10 mouse cellular contexts compared by ENCODE assay signal in genomic region chr15:84351915-84352844, GRCm38 (mm10). TPM values are rescaled to one million over a fixed set of nuclear protein-coding genes. Genes with fewer than 3 reads are reported as not detected.
DNase-seq lines count a peak whose midpoint lies in the region; ATAC-seq and TF ChIP-seq lines count a peak whose summit lies in the region.
"Had no signal": no experiment of that assay in that cellular context is flagged by ENCODE, and none has a peak within 500 bp of the region (broad histone marks: within the 10 kb centered on the region; RNA-seq: fewer than 3 reads in every experiment).

No protein-coding gene starts in this region.

- no peak overlapping the region for H3K4me3 ChIP-seq in olfactory bulb, adult 2 months (ENCODE audit: insufficient read depth, low read depth, low read length)
- H3K4me3 ChIP-seq: left cerebral cortex, adult 2 months had no signal

- WGBS in olfactory bulb, adult 2 months, result 55% methylated on average over 21 of the region's 21 CpGs

- H3K4me1 ChIP-seq in olfactory bulb, adult 2 months (ENCODE audit: control insufficient read depth, insufficient read depth, low read length), result peaks cover 13% of the 10 kb centered on the region

- TF ChIP-seq CTCF in olfactory bulb, adult 2 months (IDR thresholded peaks at IDR 0.05; ENCODE audit: insufficient read depth, low read depth, low read length), result no peak

- intact Hi-C loops in left cerebral cortex, postnatal 10 days (cut with DNase I), result no loop called here

- 0 out of 2 replicates have a peak, but pooled peaks have one; percentile 10 for TF ChIP-seq POLR2A in olfactory bulb, adult 2 months (IDR thresholded peaks at IDR 0.05; ENCODE audit: insufficient read depth, low read depth, low read length)

- no peak overlapping the region for H3K27ac ChIP-seq in olfactory bulb, adult 2 months (ENCODE audit: insufficient read depth, low read depth, low read length)
- H3K27ac ChIP-seq: left cerebral cortex, adult 2 months had no signal

- peak; percentile 81 to 84 for DNase-seq in left cerebral cortex, postnatal 10 days (ENCODE audit: extremely low spot score in 1 of 2, low spot score in 2 of 2)
- DNase-seq in left cerebral cortex, adult 9 months (ENCODE audit: low spot score in 2 of 2), result no peak
- peak; percentile 60 for DNase-seq in layer of hippocampus, adult 9-11 months
- no peak for DNase-seq in adrenal gland, postnatal 4 days (ENCODE audit: low spot score in 2 of 2)
- no peak for DNase-seq in thymus, postnatal 14 days
- no peak for DNase-seq in T-cell, adult 2 months (ENCODE audit: low spot score)
- DNase-seq: gastrocnemius, postnatal 10 days had no signal

- 0 out of 2 replicates have a peak, but pooled peaks have one; percentile 44 for ATAC-seq in frontal cortex, adult (ENCODE audit: low TSS enrichment)

RNA-seq across cellular contexts. Expression of gene Parvg, which starts 28.4 kb away (rescaled TPM):
- 1 to 10 TPM; 5.1 to 6.6 TPM for total RNA-seq in left cerebral cortex, postnatal 10 days (2021)
- polyA plus RNA-seq in olfactory bulb, adult 2 months (2012; ENCODE audit: insufficient read depth, insufficient read length, low replicate concordance, missing spikeins), result not detected in 2 replicates
- total RNA-seq in adrenal gland, postnatal 4 days (2021), result 1 to 10 TPM; 4.3 to 5.9 TPM

Comparison
In these comparisons a context has a peak if more than half of its experiments do, and no peak if none do; other contexts are left out.
1. DNase-seq: peak in left cerebral cortex, postnatal 10 days (2 of 2) and layer of hippocampus, adult 9-11 months (single experiment); none in left cerebral cortex, adult 9 months (0 of 2), adrenal gland, postnatal 4 days (0 of 2), thymus, postnatal 14 days (single experiment) and T-cell, adult 2 months (single experiment).